Mouse (Mus musculus) c-Kit-positive CD71-positive TER-119-positive erythroid progenitor cells, embryonic 14.5 days (primary cell): ENCODE measurements around the gene Bcl7a.
A peak's percentile ranks its signal among the peaks of the same experiment; 100 is the strongest.

Experiments
- DNase-seq: peaks from one replicate; pipeline ENCODE4 v3.0.0-alpha.2; 2013; ENCODE audit warnings: low spot score

Gene Bcl7a

GRCm38 (mm10) chr5:123377120-123377955 is 33.7 kb downstream of the Bcl7a start:
- peak; percentile 65 for DNase-seq

- no peak for DNase-seq
Observed at GRCm38 (mm10) chr5:123378712-123379111, 35.1 kb downstream of the Bcl7a start.

GRCm38 (mm10) chr5:123379504-123379931 is 35.9 kb downstream of the Bcl7a start:
- DNase-seq, result no peak

GRCm38 (mm10) chr5:123381968-123382367 is 38.3 kb downstream of the Bcl7a start:
- no peak for DNase-seq

- DNase-seq, result no peak
Observed at GRCm38 (mm10) chr5:123382686-123383085, 39.1 kb downstream of the Bcl7a start.

- no peak for DNase-seq
Observed at GRCm38 (mm10) chr5:123388452-123388851, 44.8 kb downstream of the Bcl7a start.

- DNase-seq, result no peak
Observed at GRCm38 (mm10) chr5:123390536-123391441, 47.2 kb downstream of the Bcl7a start.

- DNase-seq, result no peak
Observed at GRCm38 (mm10) chr5:123391442-123391809, 47.8 kb downstream of the Bcl7a start.

- no peak for DNase-seq
Observed at GRCm38 (mm10) chr5:123393786-123394302, 50.2 kb downstream of the Bcl7a start.

GRCm38 (mm10) chr5:123394303-123394956 is 50.8 kb downstream of the Bcl7a start, which contains the start of gene Mlxip:
TSS of gene Mlxip (plus strand) at chr5:123394798.
- DNase-seq, result peak; percentile 82

- DNase-seq, result no peak
Observed at GRCm38 (mm10) chr5:123394957-123395881, 51.6 kb downstream of the Bcl7a start.

- DNase-seq, result no peak
Observed at GRCm38 (mm10) chr5:123396901-123397464, 53.3 kb downstream of the Bcl7a start.

- DNase-seq, result no peak
Observed at GRCm38 (mm10) chr5:123397786-123398185, 54.2 kb downstream of the Bcl7a start.

GRCm38 (mm10) chr5:123398856-123399498 is 55.3 kb downstream of the Bcl7a start:
- DNase-seq, result no peak

GRCm38 (mm10) chr5:123404480-123404879 is 60.8 kb downstream of the Bcl7a start:
- DNase-seq, result no peak

- DNase-seq, result no peak
Observed at GRCm38 (mm10) chr5:123406952-123407351, 63.3 kb downstream of the Bcl7a start.

GRCm38 (mm10) chr5:123408176-123408575 is 64.5 kb downstream of the Bcl7a start:
- DNase-seq, result no peak

- DNase-seq, result no peak
Observed at GRCm38 (mm10) chr5:123412193-123412592, 68.6 kb downstream of the Bcl7a start.

GRCm38 (mm10) chr5:123413866-123414363 is 70.3 kb downstream of the Bcl7a start:
- no peak for DNase-seq

- no peak for DNase-seq
Observed at GRCm38 (mm10) chr5:123416149-123416548, 72.5 kb downstream of the Bcl7a start.
